Mouse (Mus musculus): ENCODE data around the gene Jak2. TPM values are rescaled to one million over a fixed set of nuclear protein-coding genes. Genes with fewer than 3 reads are reported as not detected.

Gene Jak2
- polyA plus RNA-seq, 1 experiment from 2014 or later: 9.8 TPM

GRCm38 (mm10) chr19:29224968-29225367, 26.7 kb upstream of the Jak2 start:
- ATAC-seq (replicated peaks; ENCODE audit: insufficient number of reproducible peaks, low FRiP score, low TSS enrichment): no peak
- Histone ChIP-seq H3K4me3 (ENCODE audit: low read depth, low read length) (no peak overlapping the region), H3K27ac (ENCODE audit: low read depth, low read length) (no peak overlapping the region), H3K36me3 (ENCODE audit: control insufficient read depth, insufficient read depth, low read length) (no peaks in the 10 kb centered on the region), H3K9me3 (replicated peaks; ENCODE audit: control insufficient read depth, low read length) (no peaks in the 10 kb centered on the region), H3K9ac (ENCODE audit: low read depth, low read length) (no peak overlapping the region), H3K4me1 (ENCODE audit: control insufficient read depth, insufficient read depth, low read length) (no peaks in the 10 kb centered on the region), H3K4me2 (no peak overlapping the region), H3K27me3 (ENCODE audit: control insufficient read depth, insufficient read depth, low read length) (no peaks in the 10 kb centered on the region)

- ATAC-seq (replicated peaks; ENCODE audit: insufficient number of reproducible peaks, low FRiP score, low TSS enrichment): no peak
- Histone ChIP-seq H3K27ac (ENCODE audit: low read depth, low read length) (no peak overlapping the region), H3K9ac (ENCODE audit: low read depth, low read length) (no peak overlapping the region), H3K9me3 (replicated peaks; ENCODE audit: control insufficient read depth, low read length) (no peaks in the 10 kb centered on the region), H3K36me3 (ENCODE audit: control insufficient read depth, insufficient read depth, low read length) (no peaks in the 10 kb centered on the region), H3K4me1 (ENCODE audit: control insufficient read depth, insufficient read depth, low read length) (no peaks in the 10 kb centered on the region), H3K27me3 (ENCODE audit: control insufficient read depth, insufficient read depth, low read length) (no peaks in the 10 kb centered on the region), H3K4me2 (no peak overlapping the region), H3K4me3 (ENCODE audit: low read depth, low read length) (no peak overlapping the region)
- 56% methylated on average over 1 of the region's 1 CpGs for WGBS (ENCODE audit: insufficient replicate concordance)
Measured at GRCm38 (mm10) chr19:29226996-29227395, 24.6 kb upstream of the Jak2 start.

- 62% methylated on average over 9 of the region's 9 CpGs for WGBS (ENCODE audit: insufficient replicate concordance)
Measured at GRCm38 (mm10) chr19:29227941-29228590, 23.6 kb upstream of the Jak2 start.

GRCm38 (mm10) chr19:29228989-29229388, 22.6 kb upstream of the Jak2 start:
- Histone ChIP-seq H3K9me3 (replicated peaks; ENCODE audit: control insufficient read depth, low read length) (no peaks in the 10 kb centered on the region), H3K9ac (ENCODE audit: low read depth, low read length) (no peak overlapping the region), H3K36me3 (ENCODE audit: control insufficient read depth, insufficient read depth, low read length) (no peaks in the 10 kb centered on the region), H3K4me2 (no peak overlapping the region), H3K27me3 (ENCODE audit: control insufficient read depth, insufficient read depth, low read length) (no peaks in the 10 kb centered on the region), H3K4me3 (ENCODE audit: low read depth, low read length) (no peak overlapping the region), H3K27ac (ENCODE audit: low read depth, low read length) (no peak overlapping the region), H3K4me1 (ENCODE audit: control insufficient read depth, insufficient read depth, low read length) (no peaks in the 10 kb centered on the region)
- no peak for ATAC-seq (replicated peaks; ENCODE audit: insufficient number of reproducible peaks, low FRiP score, low TSS enrichment)
- WGBS (ENCODE audit: insufficient replicate concordance): 61% methylated on average over 2 of the region's 2 CpGs

More at GRCm38 (mm10) chr19:29227941-29228590, 23.6 kb upstream of the Jak2 start:
- Histone ChIP-seq H3K9ac (ENCODE audit: low read depth, low read length) (no peak overlapping the region), H3K27ac (ENCODE audit: low read depth, low read length) (no peak overlapping the region), H3K4me3 (ENCODE audit: low read depth, low read length) (no peak overlapping the region), H3K4me2 (no peak overlapping the region), H3K9me3 (replicated peaks; ENCODE audit: control insufficient read depth, low read length) (no peaks in the 10 kb centered on the region), H3K27me3 (ENCODE audit: control insufficient read depth, insufficient read depth, low read length) (no peaks in the 10 kb centered on the region), H3K4me1 (ENCODE audit: control insufficient read depth, insufficient read depth, low read length) (no peaks in the 10 kb centered on the region), H3K36me3 (ENCODE audit: control insufficient read depth, insufficient read depth, low read length) (no peaks in the 10 kb centered on the region)
- no peak for ATAC-seq (replicated peaks; ENCODE audit: insufficient number of reproducible peaks, low FRiP score, low TSS enrichment)

- WGBS (ENCODE audit: insufficient replicate concordance): 48% methylated on average over 6 of the region's 6 CpGs
- no peak overlapping the region for H3K4me2 ChIP-seq
- H3K4me3 ChIP-seq (ENCODE audit: low read depth, low read length): no peak overlapping the region
- no peaks in the 10 kb centered on the region for H3K36me3 ChIP-seq (ENCODE audit: control insufficient read depth, insufficient read depth, low read length)
- no peaks in the 10 kb centered on the region for H3K27me3 ChIP-seq (ENCODE audit: control insufficient read depth, insufficient read depth, low read length)
- no peak overlapping the region for H3K9ac ChIP-seq (ENCODE audit: low read depth, low read length)
- H3K9me3 ChIP-seq (replicated peaks; ENCODE audit: control insufficient read depth, low read length): no peaks in the 10 kb centered on the region
- H3K4me1 ChIP-seq (ENCODE audit: control insufficient read depth, insufficient read depth, low read length): no peaks in the 10 kb centered on the region
- H3K27ac ChIP-seq (ENCODE audit: low read depth, low read length): no peak overlapping the region
- no peak for ATAC-seq (replicated peaks; ENCODE audit: insufficient number of reproducible peaks, low FRiP score, low TSS enrichment)
Measured at GRCm38 (mm10) chr19:29232738-29233137, 18.9 kb upstream of the Jak2 start.

GRCm38 (mm10) chr19:29236658-29237385, 14.8 kb upstream of the Jak2 start:
- Histone ChIP-seq H3K4me1 (ENCODE audit: control insufficient read depth, insufficient read depth, low read length) (peaks cover 16% of the 10 kb centered on the region), H3K4me3 (ENCODE audit: low read depth, low read length) (no peak overlapping the region), H3K9ac (ENCODE audit: low read depth, low read length) (no peak overlapping the region), H3K36me3 (ENCODE audit: control insufficient read depth, insufficient read depth, low read length) (no peaks in the 10 kb centered on the region), H3K4me2 (peak overlapping the region; percentile 29; the same call in 1 of the 2 replicates), H3K9me3 (replicated peaks; ENCODE audit: control insufficient read depth, low read length) (no peaks in the 10 kb centered on the region), H3K27me3 (ENCODE audit: control insufficient read depth, insufficient read depth, low read length) (no peaks in the 10 kb centered on the region), H3K27ac (ENCODE audit: low read depth, low read length) (no peak overlapping the region)
- ATAC-seq (replicated peaks; ENCODE audit: insufficient number of reproducible peaks, low FRiP score, low TSS enrichment): no peak
- 43% methylated on average over 9 of the region's 9 CpGs for WGBS (ENCODE audit: insufficient replicate concordance)

- H3K27ac ChIP-seq (ENCODE audit: low read depth, low read length): no peak overlapping the region
Measured at GRCm38 (mm10) chr19:29238171-29238570, 13.5 kb upstream of the Jak2 start.

GRCm38 (mm10) chr19:29239513-29240235, 12.0 kb upstream of the Jak2 start:
- H3K27ac ChIP-seq (ENCODE audit: low read depth, low read length): no peak overlapping the region
- no peaks in the 10 kb centered on the region for H3K27me3 ChIP-seq (ENCODE audit: control insufficient read depth, insufficient read depth, low read length)
- peaks cover 16% of the 10 kb centered on the region for H3K4me1 ChIP-seq (ENCODE audit: control insufficient read depth, insufficient read depth, low read length)
- H3K4me2 ChIP-seq: no peak overlapping the region
- 65% methylated on average over 7 of the region's 7 CpGs for WGBS (ENCODE audit: insufficient replicate concordance)
- no peak for ATAC-seq (replicated peaks; ENCODE audit: insufficient number of reproducible peaks, low FRiP score, low TSS enrichment)
- H3K4me3 ChIP-seq (ENCODE audit: low read depth, low read length): no peak overlapping the region
- no peaks in the 10 kb centered on the region for H3K36me3 ChIP-seq (ENCODE audit: control insufficient read depth, insufficient read depth, low read length)
- no peaks in the 10 kb centered on the region for H3K9me3 ChIP-seq (replicated peaks; ENCODE audit: control insufficient read depth, low read length)
- no peak overlapping the region for H3K9ac ChIP-seq (ENCODE audit: low read depth, low read length)

More at GRCm38 (mm10) chr19:29238171-29238570, 13.5 kb upstream of the Jak2 start:
- Histone ChIP-seq H3K36me3 (ENCODE audit: control insufficient read depth, insufficient read depth, low read length) (no peaks in the 10 kb centered on the region), H3K27me3 (ENCODE audit: control insufficient read depth, insufficient read depth, low read length) (no peaks in the 10 kb centered on the region), H3K4me2 (peak overlapping the region; percentile 34), H3K9ac (ENCODE audit: low read depth, low read length) (no peak overlapping the region), H3K9me3 (replicated peaks; ENCODE audit: control insufficient read depth, low read length) (no peaks in the 10 kb centered on the region), H3K4me3 (ENCODE audit: low read depth, low read length) (no peak overlapping the region), H3K4me1 (ENCODE audit: control insufficient read depth, insufficient read depth, low read length) (peaks cover 16% of the 10 kb centered on the region)
- 35% methylated on average over 9 of the region's 9 CpGs for WGBS (ENCODE audit: insufficient replicate concordance)
- ATAC-seq (replicated peaks; ENCODE audit: insufficient number of reproducible peaks, low FRiP score, low TSS enrichment): no peak

Measured in heart, embryonic 11.5 days (tissue).